Mouse (Mus musculus) frontal cortex, adult 2 months (tissue): ENCODE measurements around the gene Prpf6. TPM values are rescaled to one million over a fixed set of nuclear protein-coding genes. Genes with fewer than 3 reads are reported as not detected.

Experiments used
- DNase-seq, 2 experiments: peaks; one replicate each; pipeline ENCODE4 v3.0.0; 2022; ENCODE audit warnings: low spot score in 1 of 2; ENCODE audit errors: extremely low spot score in 1 of 2
- polyA plus RNA-seq: library from polyadenylated mRNA; depleted of rRNA; stranded (reverse); fragments of >200 nt; gene quantifications from 2 replicates; pipeline ENCODE4 v1.2.3, GENCODE M21; 2012; rRNA removed

Gene Prpf6
- polyA plus RNA-seq, 1 experiment: 38.0 TPM

DNA sequence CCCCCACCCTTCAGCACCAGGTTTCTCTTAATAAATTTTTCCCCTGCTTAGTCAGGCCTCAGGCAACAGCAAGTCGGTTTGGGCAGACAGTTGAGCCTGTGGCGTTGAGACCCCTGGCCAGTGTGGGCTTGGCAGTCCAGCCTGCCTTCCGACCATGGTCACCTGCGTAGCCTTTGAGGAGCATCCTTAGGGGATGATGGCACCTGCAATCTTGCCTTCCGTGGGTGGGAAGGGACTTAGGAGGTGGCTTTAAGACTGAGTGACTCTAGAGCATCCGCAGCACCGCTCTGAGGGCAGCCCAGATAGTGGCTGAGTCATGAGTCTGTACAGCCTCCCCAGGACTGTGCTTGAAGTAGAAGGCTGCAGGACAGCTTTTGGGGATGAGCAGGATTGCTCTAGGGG is 89.0 kb downstream of the Prpf6 start:
- no peak for DNase-seq

DNA sequence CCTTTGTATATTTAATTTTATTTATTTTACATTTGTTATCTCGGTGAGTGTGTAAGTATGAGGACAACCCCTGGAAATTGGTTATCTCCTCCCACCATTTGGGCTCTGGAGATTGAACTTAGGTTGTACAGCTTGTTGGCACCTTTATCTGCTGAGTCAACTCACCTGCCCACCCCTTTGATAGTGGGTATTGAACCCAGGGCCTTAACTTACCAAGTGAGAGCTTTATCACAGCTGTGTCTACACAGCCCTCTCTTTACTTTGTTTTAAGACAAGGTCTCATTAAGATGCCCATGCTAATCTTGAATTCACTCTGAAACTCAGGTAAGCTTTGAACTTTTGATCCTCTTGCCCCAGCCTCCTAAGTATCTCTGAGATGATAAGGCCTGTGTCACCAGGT is 90.3 kb downstream of the Prpf6 start:
- DNase-seq: no peak

DNA sequence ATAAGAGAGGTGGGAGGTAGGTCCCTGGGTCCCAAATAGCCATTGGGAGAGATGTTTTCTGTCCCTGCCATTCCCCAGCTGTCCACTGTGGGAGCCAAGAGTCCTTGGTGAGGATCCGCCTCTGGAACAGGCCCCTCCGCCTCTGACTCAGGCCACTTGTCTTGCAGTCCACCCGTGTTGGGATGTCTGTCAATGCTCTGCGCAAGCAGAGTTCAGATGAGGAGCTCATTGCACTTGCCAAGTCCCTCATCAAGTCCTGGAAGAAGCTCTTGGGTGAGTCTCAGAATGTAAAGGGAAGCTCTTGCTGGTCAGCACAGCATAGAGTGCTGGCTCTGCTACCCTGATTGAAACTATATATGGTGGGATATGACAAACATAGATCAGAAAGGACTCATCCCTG is 91.7 kb downstream of the Prpf6 start:
- DNase-seq: no peak

DNA sequence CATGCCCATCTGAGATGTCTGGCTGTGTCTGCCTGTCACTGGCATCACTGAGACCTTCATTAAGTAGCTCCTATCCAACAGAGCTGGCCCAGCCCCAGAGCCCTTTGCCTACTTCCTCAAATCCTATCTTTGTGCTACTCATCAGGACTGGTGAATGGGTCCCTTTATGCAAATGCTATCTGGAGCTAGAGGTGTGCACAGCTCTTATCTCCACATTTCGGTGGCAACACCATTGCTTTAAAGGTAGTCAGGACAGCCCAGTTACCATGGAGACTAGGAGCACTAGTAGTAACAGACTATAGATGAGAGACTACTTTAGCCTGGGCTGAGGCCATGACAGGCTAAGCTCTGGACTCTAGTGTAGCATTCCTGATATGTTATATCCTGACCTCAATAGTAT is 93.0 kb downstream of the Prpf6 start:
- DNase-seq: no peak

DNA sequence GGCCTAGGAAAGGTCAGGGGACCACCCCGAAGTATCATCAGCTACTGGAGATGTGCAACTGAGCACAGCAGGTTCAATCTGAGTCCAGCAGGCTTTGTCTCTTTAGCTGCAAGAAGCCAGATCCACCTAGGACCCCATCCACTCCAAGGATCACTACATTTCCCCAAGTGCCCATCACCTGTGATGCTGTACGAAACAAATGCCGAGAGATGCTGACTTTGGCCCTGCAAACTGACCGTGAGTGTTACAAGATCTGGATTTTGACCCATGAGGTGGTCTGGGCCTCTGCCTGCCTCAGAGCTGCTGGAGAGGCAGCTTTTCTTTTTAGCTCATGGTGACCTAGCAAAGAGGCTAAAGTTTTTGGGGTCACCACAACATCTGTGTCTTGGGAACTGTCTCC is 94.0 kb downstream of the Prpf6 start:
- DNase-seq: no peak

DNA sequence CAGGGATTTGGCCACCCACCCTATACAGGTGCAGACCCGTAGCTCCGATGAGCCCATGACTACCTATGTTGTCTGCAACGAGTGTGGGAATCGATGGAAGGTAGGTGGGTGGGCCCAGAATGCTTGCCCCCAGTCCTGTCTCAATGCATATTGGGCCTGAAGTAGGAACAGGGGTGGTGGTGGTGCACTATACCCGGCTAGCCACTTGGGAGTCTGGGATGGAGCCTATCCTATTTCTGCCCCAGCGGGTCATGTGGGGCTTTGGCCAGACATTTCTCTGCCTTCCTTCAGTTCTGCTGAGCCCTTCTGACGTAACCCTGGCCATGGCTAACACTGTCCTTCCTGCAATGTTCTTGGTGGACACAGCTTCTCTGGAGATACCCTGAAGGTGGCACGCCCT is 95.9 kb downstream of the Prpf6 start:
- DNase-seq: no peak

DNA sequence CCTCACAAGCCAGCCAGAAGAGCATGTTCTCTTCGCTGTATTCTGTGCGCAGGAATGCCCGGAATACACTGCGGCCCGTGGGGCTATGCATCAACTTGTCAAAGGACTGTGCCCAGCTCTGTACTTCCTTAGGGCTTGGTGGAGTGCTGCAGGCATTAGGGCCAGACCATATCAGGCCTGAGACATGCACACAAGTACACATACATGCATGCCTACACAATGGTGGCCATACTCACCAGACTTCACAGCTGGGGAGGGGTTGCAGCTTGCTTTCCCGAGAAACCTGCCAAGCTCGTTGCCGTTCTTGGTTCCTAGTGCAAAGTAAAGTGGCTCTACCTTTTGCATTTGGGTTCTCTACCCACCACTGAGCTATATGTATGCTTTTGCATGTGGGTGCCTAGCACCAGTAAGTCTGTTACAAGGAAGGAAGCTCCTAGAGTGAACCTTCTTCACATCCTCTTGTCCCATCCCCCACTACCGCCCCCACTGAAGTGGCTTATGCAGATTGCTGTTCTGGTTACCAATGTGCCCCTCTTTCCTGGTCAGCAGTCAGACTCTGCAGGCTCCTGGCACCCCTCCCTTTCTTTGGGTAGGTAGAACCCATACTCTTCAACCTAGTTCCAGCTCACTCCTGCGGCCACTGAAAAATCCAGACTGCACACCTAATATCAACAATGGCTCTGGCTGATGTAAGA is 97.9 kb downstream of the Prpf6 start:
- no peak for DNase-seq

DNA sequence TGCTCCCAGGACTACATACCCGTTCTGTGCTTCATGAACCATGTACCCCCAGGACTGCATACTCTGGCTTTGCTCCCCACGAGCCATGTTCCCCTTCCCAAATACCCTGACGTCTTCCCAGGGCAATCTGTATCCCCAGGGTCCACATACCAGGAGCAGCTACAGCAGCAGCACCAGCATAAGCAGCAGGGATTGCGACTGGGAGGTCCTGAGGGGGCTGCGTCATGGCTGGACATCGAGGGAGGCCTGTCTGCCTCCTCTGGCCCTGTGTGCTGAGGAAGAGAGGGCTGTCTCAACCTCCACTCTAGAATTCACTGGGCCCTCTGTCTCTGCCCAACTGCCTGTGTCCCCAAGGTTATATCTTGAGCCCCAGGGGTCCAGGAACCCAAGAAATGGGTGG is 99.4 kb downstream of the Prpf6 start:
- DNase-seq: no peak

DNA sequence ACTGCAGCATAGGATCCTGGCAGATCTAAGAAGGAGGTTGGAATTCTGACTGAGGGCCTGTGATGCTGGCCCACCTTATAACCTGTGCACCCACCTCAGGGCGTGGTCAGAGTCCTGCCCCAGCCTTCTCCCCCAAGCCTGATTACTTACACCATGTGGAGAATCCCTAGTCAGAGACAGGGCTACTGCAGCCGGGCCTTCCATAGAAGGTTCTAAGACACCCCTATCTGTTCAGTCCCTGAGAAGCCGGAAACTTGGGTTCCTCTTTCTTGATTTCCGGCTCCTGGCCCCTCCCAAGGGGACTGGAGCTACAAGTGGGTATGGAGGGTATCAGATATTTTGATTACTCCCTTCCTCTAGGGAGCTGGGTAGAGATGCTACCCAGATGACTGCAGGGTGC is 99.9 kb downstream of the Prpf6 start:
- DNase-seq: no peak

DNA sequence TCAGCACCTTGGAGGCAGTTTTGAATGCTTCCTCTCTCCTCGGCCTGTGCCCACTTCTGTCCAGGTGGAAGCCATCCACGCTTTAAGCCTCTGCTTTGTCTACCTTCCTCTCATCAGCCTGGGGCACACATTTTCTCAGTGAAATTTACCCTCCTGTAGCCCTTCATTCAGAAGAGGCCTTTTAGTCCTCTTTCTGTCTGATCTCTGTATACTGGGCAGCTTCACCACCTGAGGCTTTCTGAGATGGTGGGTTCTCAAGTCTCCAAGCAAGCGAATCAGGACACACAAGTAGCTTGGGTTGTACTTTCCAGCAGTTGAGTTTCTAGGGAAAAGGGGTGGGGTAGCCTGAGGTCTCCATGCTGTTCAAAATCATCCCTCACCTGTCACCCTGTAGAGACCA is 100.6 kb downstream of the Prpf6 start:
- no peak for DNase-seq

DNA sequence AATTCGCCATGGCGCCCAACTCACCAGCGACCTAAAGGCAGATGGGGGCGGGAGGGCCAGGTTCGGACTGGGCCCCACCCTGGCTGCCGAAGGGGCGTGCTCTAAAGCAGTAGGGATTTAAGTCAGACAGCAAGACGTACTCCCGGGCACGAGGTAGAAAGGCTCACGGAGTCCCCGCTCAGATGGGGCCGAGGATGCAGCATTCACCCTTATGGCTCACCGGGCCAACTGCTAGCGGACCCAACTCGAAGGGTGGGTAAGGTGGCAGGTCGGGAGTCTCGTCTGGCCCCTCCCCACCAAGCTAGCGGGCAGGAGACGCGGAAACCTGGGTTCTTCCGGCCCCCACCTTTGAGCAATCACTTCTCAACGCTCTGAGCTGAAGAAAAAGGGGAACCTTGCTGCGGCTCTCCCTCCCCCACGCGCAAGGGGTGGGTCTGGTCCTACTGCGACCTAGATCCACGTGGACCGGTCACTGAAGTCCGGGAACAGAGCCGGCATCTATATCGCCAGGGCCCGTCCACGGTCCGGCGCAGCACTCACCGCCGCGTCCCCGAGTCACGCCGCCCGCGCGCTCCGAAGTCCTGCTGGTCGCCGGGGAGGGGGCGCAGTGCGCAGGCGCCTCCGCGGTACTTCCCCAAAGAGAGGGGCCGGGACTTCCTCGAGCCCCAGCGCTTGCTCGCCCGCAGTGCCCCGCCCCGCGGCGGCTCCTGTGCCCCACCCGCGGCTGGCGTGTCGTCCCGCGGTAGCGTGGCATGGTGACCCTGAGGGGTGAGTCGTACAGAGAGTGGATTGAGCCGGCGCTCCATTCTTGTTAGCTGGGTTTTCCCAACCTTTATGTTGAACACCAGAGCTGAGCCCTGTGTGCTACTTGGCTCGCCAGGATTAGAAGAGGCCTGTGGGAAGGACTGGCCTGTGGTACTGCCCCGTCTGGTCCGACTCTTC is 101.9 kb downstream of the Prpf6 start, which contains the start of gene Rgs19:
Rgs19 (minus strand) TSS at position 639 of the 942 bp plus-strand sequence.
- DNase-seq: peak in 1 of 2 experiments; percentile 74

DNA sequence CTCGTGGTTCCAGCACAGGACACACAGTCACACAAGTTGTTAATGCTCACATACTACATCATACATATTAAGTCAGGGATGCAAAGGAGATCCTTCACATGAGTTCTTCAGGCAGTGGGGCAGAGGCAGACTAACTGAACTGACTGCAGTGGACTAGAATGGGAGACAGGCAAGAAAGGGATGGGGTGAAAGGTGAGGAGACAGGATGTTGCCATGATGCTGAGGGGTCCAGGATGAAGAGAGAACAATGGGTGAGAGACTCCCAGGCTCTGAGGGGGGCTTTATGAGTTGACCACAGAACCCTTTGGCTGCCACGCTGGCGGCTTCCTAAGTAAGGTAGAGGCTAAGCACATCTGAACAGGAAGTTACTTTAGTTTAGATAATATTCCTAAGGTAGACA is 102.9 kb downstream of the Prpf6 start:
- no peak for DNase-seq

DNA sequence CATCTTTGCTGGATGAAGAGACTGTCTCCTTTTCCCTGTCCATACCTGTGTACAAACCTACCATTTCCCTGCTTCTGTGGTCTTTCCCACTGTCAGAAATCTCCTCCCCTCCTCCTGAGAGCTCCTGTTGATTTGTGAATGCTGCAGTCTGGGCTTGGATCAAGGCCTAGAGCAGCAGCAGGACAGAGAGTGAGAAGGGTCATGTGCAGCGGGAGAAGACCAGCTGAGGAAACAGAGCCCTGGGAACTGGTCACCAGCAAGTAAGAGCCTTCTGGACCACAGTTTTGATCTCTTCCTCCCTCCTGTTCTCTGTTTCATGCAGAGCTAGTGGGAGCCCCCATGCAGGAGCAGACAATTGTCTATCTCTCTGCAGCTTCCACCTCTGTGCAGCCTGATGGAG is 104.1 kb downstream of the Prpf6 start:
- no peak for DNase-seq

DNA sequence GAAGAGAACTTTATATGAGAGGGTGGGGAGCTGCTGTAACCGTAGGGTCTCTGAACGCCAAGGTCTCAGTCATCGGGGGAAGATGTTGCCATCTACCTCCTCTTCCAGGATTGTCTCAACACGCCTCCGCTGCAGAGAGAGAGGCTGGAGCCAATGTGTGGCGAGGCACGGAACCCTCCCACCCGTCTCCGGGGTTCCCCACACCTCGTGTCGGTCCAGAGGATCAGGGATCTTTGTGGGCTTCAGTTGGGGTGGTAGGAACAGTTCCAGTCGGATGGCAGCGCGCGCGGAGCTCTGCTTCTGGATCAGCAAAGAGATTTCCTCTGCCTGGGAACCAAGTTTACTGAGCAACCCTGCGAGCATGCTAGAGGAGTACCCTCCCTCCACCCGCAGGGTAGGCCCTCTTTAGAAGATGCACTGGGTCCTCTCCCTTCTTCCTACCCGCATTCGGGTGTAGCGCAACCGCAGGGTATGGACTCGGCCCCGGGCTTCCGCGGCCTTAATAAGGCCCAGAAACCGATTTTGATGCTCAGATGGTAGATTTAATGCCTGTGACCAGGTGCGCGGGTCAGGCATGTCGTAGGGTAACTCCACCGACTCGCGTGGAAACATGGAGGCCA is 105.2 kb downstream of the Prpf6 start:
- no peak for DNase-seq

DNA sequence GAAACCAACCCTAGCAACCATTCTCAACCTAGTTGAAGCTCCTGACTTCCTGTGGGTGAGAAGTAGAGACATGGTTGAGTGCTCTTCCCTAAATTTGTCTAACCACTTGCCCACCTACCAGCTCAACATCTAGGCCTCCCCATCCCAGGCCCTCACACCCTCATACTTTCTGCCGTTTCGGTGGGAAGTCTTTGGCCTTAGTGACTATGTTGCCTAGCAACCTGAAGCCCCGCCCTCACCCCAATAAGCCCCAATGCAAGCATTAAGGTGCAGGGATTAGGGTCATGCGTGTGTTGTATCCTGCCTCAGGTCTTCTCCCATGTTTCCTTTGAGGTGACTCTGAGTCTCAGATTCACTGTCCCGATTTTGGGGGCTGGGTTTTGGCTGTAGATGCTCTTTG is 106.6 kb downstream of the Prpf6 start, which contains the start of gene Lkaaear1:
Lkaaear1 (minus strand) TSS at position 202 of the 400 bp plus-strand sequence.
- no peak for DNase-seq

Other genes starting within 250 kb of the Prpf6 start
- gene Zgpat, start 226.9 kb upstream of the Prpf6 start, polyA plus RNA-seq: 87.9 and 93.7 TPM in 2 replicates
- gene Arfrp1, start 226.5 kb upstream of the Prpf6 start, polyA plus RNA-seq: 75.8 and 76.8 TPM in 2 replicates
- 71.8 and 72.7 TPM in 2 replicates for gene Lime1, start 211.8 kb upstream of the Prpf6 start, polyA plus RNA-seq
- gene Zbtb46, start 132.4 kb upstream of the Prpf6 start, polyA plus RNA-seq: 6.6 and 6.9 TPM in 2 replicates
- not detected in 2 replicates for gene Abhd16b, start 98.7 kb upstream of the Prpf6 start, polyA plus RNA-seq
- 115 and 118 TPM in 2 replicates for gene Tpd52l2, start 94.7 kb upstream of the Prpf6 start, polyA plus RNA-seq
- gene Dnajc5, start 71.4 kb upstream of the Prpf6 start, polyA plus RNA-seq: 139 and 171 TPM in 2 replicates
- 125 and 149 TPM in 2 replicates for gene Uckl1, start 7.0 kb upstream of the Prpf6 start, polyA plus RNA-seq
- gene Zfp512b, start 935 bp downstream of the Prpf6 start, polyA plus RNA-seq: 76.7 and 101 TPM in 2 replicates
- gene Samd10, start 7.3 kb downstream of the Prpf6 start, polyA plus RNA-seq: 30.1 and 30.6 TPM in 2 replicates
- gene Gm29797, start 65.2 kb downstream of the Prpf6 start, polyA plus RNA-seq: not detected in 2 replicates
- 20.4 and 22.5 TPM in 2 replicates for gene Sox18, start 79.8 kb downstream of the Prpf6 start, polyA plus RNA-seq
- gene Tcea2, start 88.4 kb downstream of the Prpf6 start, polyA plus RNA-seq: 155 and 160 TPM in 2 replicates
- 42.6 and 53.6 TPM in 2 replicates for gene Rgs19, start 102.1 kb downstream of the Prpf6 start, polyA plus RNA-seq
- not detected in 2 replicates for gene Lkaaear1, start 106.6 kb downstream of the Prpf6 start, polyA plus RNA-seq
- 26.4 and 34.4 TPM in 2 replicates for gene Oprl1, start 123.1 kb downstream of the Prpf6 start, polyA plus RNA-seq
- gene Myt1, start 171.5 kb downstream of the Prpf6 start, polyA plus RNA-seq: 15.6 and 16.9 TPM in 2 replicates
- 74.7 and 88.9 TPM in 2 replicates for gene Pcmtd2, start 246.0 kb downstream of the Prpf6 start, polyA plus RNA-seq